Mouse (Mus musculus): ENCODE measurements around the gene Acacb. TPM values are rescaled to one million over a fixed set of nuclear protein-coding genes. Genes with fewer than 3 reads are reported as not detected.

Acacb gene
- total and polyA plus RNA-seq, 3 experiments: 3.9 to 16.3 (median 13.4) TPM

DNA sequence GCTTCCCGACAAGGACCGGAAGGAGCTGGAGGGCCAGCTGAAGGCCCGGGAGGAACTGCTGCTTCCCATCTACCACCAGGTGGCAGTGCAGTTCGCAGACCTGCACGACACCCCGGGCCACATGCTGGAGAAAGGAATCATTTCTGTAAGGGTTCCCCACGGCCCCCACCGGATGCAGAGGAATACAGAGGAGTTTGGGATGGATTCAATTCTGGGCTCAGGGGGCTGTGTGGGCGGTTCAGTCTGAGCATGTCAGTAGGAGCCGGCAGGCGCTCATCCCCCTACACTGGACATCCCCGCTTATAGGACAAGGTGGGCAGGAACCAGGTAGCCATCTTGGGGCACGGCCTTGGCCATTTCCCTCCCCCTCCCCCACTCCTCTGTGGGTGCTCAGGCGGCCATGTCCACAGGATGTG, 101.8 kb downstream of the Acacb start (continued):
- TF ChIP-seq MEF2A (IDR thresholded peaks at IDR 0.05; ENCODE audit: borderline replicate concordance, low read depth, low read length): 0 out of 2 replicates have a peak, but pooled peaks have one; percentile 31
- TF ChIP-seq CHD2 (IDR thresholded peaks at IDR 0.05; ENCODE audit: low read length): peak; percentile 69
- TF ChIP-seq E2F4 (IDR thresholded peaks at IDR 0.05; ENCODE audit: insufficient replicate concordance, low read depth, low read length): no peak
- TF ChIP-seq MYC (IDR thresholded peaks at IDR 0.05; ENCODE audit: low read depth, low read length): peak; percentile 91
- TF ChIP-seq MAZ (IDR thresholded peaks at IDR 0.05; ENCODE audit: low read depth, low read length): no peak
- no peak for TF ChIP-seq USF1 (IDR thresholded peaks at IDR 0.05; ENCODE audit: low read depth, low read length)

GRCm38 (mm10) chr5:114259495-114259894, 113.2 kb downstream of the Acacb start:
- Histone ChIP-seq H3K9me3 (replicated peaks; ENCODE audit: low read length) (no peaks in the 10 kb centered on the region), H3K27ac (ENCODE audit: insufficient read depth, low read depth) (no peak overlapping the region), H3K4me2 (ENCODE audit: insufficient read depth, low read depth, poor library complexity, severe bottlenecking) (no peak overlapping the region), H3K4me1 (ENCODE audit: control insufficient read depth in 1 of 2, insufficient read depth in 2 of 2) (peaks cover 0 to 8% of the 10 kb centered on the region in 2 experiments; a peak in 2 of 4 replicates), H3K9ac (ENCODE audit: insufficient read depth, low read depth) (no peak overlapping the region), H3K79me2 (replicated peaks; ENCODE audit: control insufficient read depth, extremely low read depth, insufficient read depth, poor library complexity, severe bottlenecking) (no peaks in the 10 kb centered on the region), H3K4me3 (replicated peaks in 1 of 3; ENCODE audit: low read depth in 2 of 3, low read length in 2 of 3, poor library complexity in 1 of 3) (no peak overlapping the region), H3K36me3 (replicated peaks in 1 of 2; ENCODE audit: control insufficient read depth in 1 of 2, insufficient read depth in 1 of 2, low read length in 1 of 2) (no peaks in the 10 kb centered on the region), H3K27me3 (replicated peaks) (no peaks in the 10 kb centered on the region)
- in situ Hi-C loops (cut with MboI; ENCODE audit: low pct_ligation_motif_present, low pct_unique_long_range_greater_than_20kb, low sequenced_read_pairs): no loop called here
- TF ChIP-seq RCOR1 (conservative IDR thresholded peaks at IDR 0.05; ENCODE audit: low read depth, low read length) (no peak), SIN3A (IDR thresholded peaks at IDR 0.05; ENCODE audit: low read length) (no peak), ETS1 (conservative IDR thresholded peaks at IDR 0.05; ENCODE audit: low read depth, low read length) (no peak), CTCF (conservative IDR thresholded peaks at IDR 0.05 in 1 of 2, IDR thresholded peaks at IDR 0.05 in 1 of 2; ENCODE audit: low read depth in 2 of 2, low read length in 2 of 2) (no peak), CHD1 (IDR thresholded peaks at IDR 0.05; ENCODE audit: low read depth, low read length) (no peak), TBP (conservative IDR thresholded peaks at IDR 0.05; ENCODE audit: low read depth, low read length) (no peak), PAX5 (IDR thresholded peaks at IDR 0.05; ENCODE audit: low read length) (no peak), USF2 (conservative IDR thresholded peaks at IDR 0.05; ENCODE audit: low read depth, low read length) (no peak), MAX (IDR thresholded peaks at IDR 0.05; ENCODE audit: low read length) (no peak), POLR2A (IDR thresholded peaks at IDR 0.05; ENCODE audit: low read depth, low read length) (no peak), BHLHE40 (IDR thresholded peaks at IDR 0.05; ENCODE audit: low read depth, low read length) (no peak), HCFC1 (IDR thresholded peaks at IDR 0.05; ENCODE audit: low read depth, low read length) (no peak), RAD21 (IDR thresholded peaks at IDR 0.05; ENCODE audit: low read depth, low read length) (no peak)
- dilution Hi-C loops (cut with MboI; ENCODE audit: extremely low pct_ligation_motif_present, extremely low pct_unique_long_range_greater_than_20kb, low sequenced_read_pairs): no loop called here
- no peak for DNase-seq (ENCODE audit: extremely low read depth)

DNA sequence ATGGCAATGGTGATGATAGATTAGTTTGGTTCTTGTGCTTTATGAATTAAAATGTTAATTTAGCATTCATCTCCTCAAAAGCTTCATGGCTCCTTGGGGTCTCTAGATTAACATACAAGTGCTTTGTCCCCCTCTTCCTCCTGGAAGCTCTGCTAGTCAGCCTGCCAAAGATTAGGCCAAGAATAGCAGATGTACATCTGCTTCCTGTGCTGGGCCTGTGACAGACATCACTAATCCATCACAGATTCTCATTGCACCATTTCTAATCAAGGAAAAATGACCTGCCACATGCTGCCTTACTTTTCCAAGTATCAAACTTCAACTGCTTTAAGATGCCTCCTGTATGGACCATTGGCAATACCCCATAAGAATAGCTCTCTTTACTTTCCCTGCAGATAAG, 115.2 kb downstream of the Acacb start:
- Histone ChIP-seq H3K4me3 (replicated peaks in 1 of 3; ENCODE audit: low read depth in 2 of 3, low read length in 2 of 3, poor library complexity in 1 of 3) (no peak overlapping the region), H3K4me1 (ENCODE audit: control insufficient read depth in 1 of 2, insufficient read depth in 2 of 2) (peaks cover 0 to 8% of the 10 kb centered on the region in 2 experiments; a peak in 2 of 4 replicates), H3K4me2 (ENCODE audit: insufficient read depth, low read depth, poor library complexity, severe bottlenecking) (no peak overlapping the region), H3K27ac (ENCODE audit: insufficient read depth, low read depth) (no peak overlapping the region), H3K36me3 (replicated peaks in 1 of 2; ENCODE audit: control insufficient read depth in 1 of 2, insufficient read depth in 1 of 2, low read length in 1 of 2) (no peaks in the 10 kb centered on the region), H3K27me3 (replicated peaks) (peaks cover 3% of the 10 kb centered on the region), H3K9me3 (replicated peaks; ENCODE audit: low read length) (no peaks in the 10 kb centered on the region), H3K9ac (ENCODE audit: insufficient read depth, low read depth) (no peak overlapping the region), H3K79me2 (replicated peaks; ENCODE audit: control insufficient read depth, extremely low read depth, insufficient read depth, poor library complexity, severe bottlenecking) (no peaks in the 10 kb centered on the region)
- DNase-seq (ENCODE audit: extremely low read depth): no peak
- dilution Hi-C loops (cut with MboI; ENCODE audit: extremely low pct_ligation_motif_present, extremely low pct_unique_long_range_greater_than_20kb, low sequenced_read_pairs) (no loop called here), in situ Hi-C loops (cut with MboI; ENCODE audit: low pct_ligation_motif_present, low pct_unique_long_range_greater_than_20kb, low sequenced_read_pairs) (no loop called here)
- TF ChIP-seq CHD1 (IDR thresholded peaks at IDR 0.05; ENCODE audit: low read depth, low read length) (no peak), ETS1 (conservative IDR thresholded peaks at IDR 0.05; ENCODE audit: low read depth, low read length) (no peak), MEF2A (IDR thresholded peaks at IDR 0.05; ENCODE audit: borderline replicate concordance, low read depth, low read length) (no peak), ELF1 (IDR thresholded peaks at IDR 0.05; ENCODE audit: low read depth, low read length) (no peak), USF2 (conservative IDR thresholded peaks at IDR 0.05; ENCODE audit: low read depth, low read length) (no peak), MXI1 (IDR thresholded peaks at IDR 0.05; ENCODE audit: low read depth, low read length) (no peak), CTCF (conservative IDR thresholded peaks at IDR 0.05 in 1 of 2, IDR thresholded peaks at IDR 0.05 in 1 of 2; ENCODE audit: low read depth in 2 of 2, low read length in 2 of 2) (no peak), KAT2A (IDR thresholded peaks at IDR 0.05; ENCODE audit: insufficient replicate concordance, low read length) (no peak), RAD21 (IDR thresholded peaks at IDR 0.05; ENCODE audit: low read depth, low read length) (no peak), JUN (IDR thresholded peaks at IDR 0.05; ENCODE audit: insufficient read depth, low read depth, low read length) (no peak), HCFC1 (IDR thresholded peaks at IDR 0.05; ENCODE audit: low read depth, low read length) (no peak), EP300 (IDR thresholded peaks at IDR 0.05; ENCODE audit: low read length) (no peak), POLR2A (IDR thresholded peaks at IDR 0.05; ENCODE audit: low read depth, low read length) (no peak), ZC3H11A (IDR thresholded peaks at IDR 0.05; ENCODE audit: low read depth, low read length) (no peak), USF1 (IDR thresholded peaks at IDR 0.05; ENCODE audit: low read depth, low read length) (no peak), BHLHE40 (IDR thresholded peaks at IDR 0.05; ENCODE audit: low read depth, low read length) (no peak), TCF12 (IDR thresholded peaks at IDR 0.05; ENCODE audit: low read depth, low read length) (no peak)
